Mouse (Mus musculus) heart, adult 9 months (tissue): ENCODE data around the gene Sgms1.

Experiments used
- DNase-seq, 2 experiments: peaks; one replicate each; pipeline ENCODE4 v3.0.0; 2022; ENCODE audit warnings: low spot score in 2 of 2

Gene Sgms1

GRCm38 (mm10) chr19:32383738-32384137 lies 5.8 kb downstream of the Sgms1 start:
- no peak for DNase-seq

GRCm38 (mm10) chr19:32381511-32381961 lies 8.0 kb downstream of the Sgms1 start:
- DNase-seq, result no peak

GRCm38 (mm10) chr19:32380748-32381147 lies 8.8 kb downstream of the Sgms1 start:
- no peak for DNase-seq

GRCm38 (mm10) chr19:32379239-32379920 lies 10.1 kb downstream of the Sgms1 start:
- DNase-seq, result peak in 1 of 2 experiments; percentile 37

- no peak for DNase-seq
Observed at GRCm38 (mm10) chr19:32378581-32378980, 10.9 kb downstream of the Sgms1 start.

GRCm38 (mm10) chr19:32377701-32378325 lies 11.7 kb downstream of the Sgms1 start:
- no peak for DNase-seq

- peak; percentile 81 to 85 for DNase-seq
Observed at GRCm38 (mm10) chr19:32376886-32377535, 12.5 kb downstream of the Sgms1 start.

- no peak for DNase-seq
Observed at GRCm38 (mm10) chr19:32376054-32376453, 13.5 kb downstream of the Sgms1 start.

GRCm38 (mm10) chr19:32375473-32375985 lies 14.0 kb downstream of the Sgms1 start:
- DNase-seq, result no peak

- DNase-seq, result no peak
Observed at GRCm38 (mm10) chr19:32374751-32375150, 14.8 kb downstream of the Sgms1 start.

GRCm38 (mm10) chr19:32373865-32374655 lies 15.5 kb downstream of the Sgms1 start:
- DNase-seq, result peak; percentile 62 to 72

- peak; percentile 86 for DNase-seq
Observed at GRCm38 (mm10) chr19:32372373-32372772, 17.1 kb downstream of the Sgms1 start.

- DNase-seq, result no peak
Observed at GRCm38 (mm10) chr19:32367333-32367732, 22.2 kb downstream of the Sgms1 start.

GRCm38 (mm10) chr19:32366406-32366805 lies 23.1 kb downstream of the Sgms1 start:
- no peak for DNase-seq

- no peak for DNase-seq
Observed at GRCm38 (mm10) chr19:32365111-32365510, 24.4 kb downstream of the Sgms1 start.

- DNase-seq, result no peak
Observed at GRCm38 (mm10) chr19:32363587-32363986, 25.9 kb downstream of the Sgms1 start.

- no peak for DNase-seq
Observed at GRCm38 (mm10) chr19:32362520-32362919, 27.0 kb downstream of the Sgms1 start.

GRCm38 (mm10) chr19:32360989-32361698 lies 28.4 kb downstream of the Sgms1 start:
- DNase-seq, result no peak

- no peak for DNase-seq
Observed at GRCm38 (mm10) chr19:32360546-32360945, 29.0 kb downstream of the Sgms1 start.

- DNase-seq, result no peak
Observed at GRCm38 (mm10) chr19:32358699-32359517, 30.6 kb downstream of the Sgms1 start.
